Mouse (Mus musculus) liver, embryonic 14.5 days (tissue): ENCODE data around the gene Bpifb2. TPM values are rescaled to one million over a fixed set of nuclear protein-coding genes. Genes with fewer than 3 reads are reported as not detected.

Source experiments
- ATAC-seq: fragments of 200-750 bp; cut with Nextera tagmentation; 2 replicates; pipeline ENCODE4 v1.8.0; 2017; ENCODE audit warnings: moderate number of reproducible peaks, mild to moderate bottlenecking, moderate library complexity; ENCODE audit not compliant: insufficient read depth
- DNase-seq, 3 experiments: peaks; one replicate each; pipeline ENCODE4 v3.0.0-alpha.2; 2012 to 2013; ENCODE audit warnings: low read depth in 3 of 3, low spot score in 3 of 3
- H3K27ac ChIP-seq: fragments of 300-500 bp; sonication (generic); 2 replicates; pipeline ENCODE4 v1.5.1; 2014; ENCODE audit warnings: moderate library complexity, mild to moderate bottlenecking, control low read depth, inconsistent platforms
- H3K27me3 ChIP-seq: fragments of 300-500 bp; sonication (generic); 2 replicates; pipeline ENCODE4 v1.6.1; 2014; ENCODE audit warnings: mild to moderate bottlenecking, low read length, moderate library complexity; ENCODE audit not compliant: control insufficient read depth, insufficient read depth
- H3K36me3 ChIP-seq: fragments of 300-500 bp; sonication (generic); replicated peaks from 2 replicates; pipeline ENCODE4 v1.6.1; 2014; ENCODE audit warnings: low read depth; ENCODE audit not compliant: control insufficient read depth, insufficient read depth
- H3K4me1 ChIP-seq, 2 experiments: fragments of 200-500 bp in 1 of 2; fragments of 300-500 bp in 1 of 2; sonication (generic) in 1 of 2; replicated peaks; 2 replicates each; pipeline ENCODE4 v1.6.1; 2012 to 2014; ENCODE audit warnings: antibody characterized with exemption in 1 of 2, inconsistent platforms in 1 of 2, low read length in 1 of 2; ENCODE audit not compliant: control insufficient read depth in 2 of 2, insufficient read depth in 2 of 2
- H3K4me2 ChIP-seq: fragments of 300-500 bp; sonication (generic); 2 replicates; pipeline ENCODE4 v1.6.1; 2014; ENCODE audit warnings: low read depth, mild to moderate bottlenecking, control low read depth, moderate library complexity
- H3K4me3 ChIP-seq, 2 experiments: fragments of 200-500 bp in 1 of 2; fragments of 300-500 bp in 1 of 2; sonication (generic) in 1 of 2; 2 replicates each; pipeline ENCODE4 v1.5.1; 2012 to 2014; ENCODE audit warnings: low read depth in 2 of 2, low read length in 2 of 2, mild to moderate bottlenecking in 2 of 2, control low read depth in 1 of 2, inconsistent platforms in 1 of 2, moderate library complexity in 1 of 2; ENCODE audit not compliant: insufficient read depth in 1 of 2
- H3K9ac ChIP-seq: fragments of 300-500 bp; sonication (generic); replicated peaks from 2 replicates; pipeline ENCODE4 v1.6.1; 2014; ENCODE audit warnings: mild to moderate bottlenecking, control low read depth, moderate library complexity
- H3K9me3 ChIP-seq: fragments of 300-500 bp; sonication (generic); 2 replicates; pipeline ENCODE4 v1.6.1; 2016; ENCODE audit warnings: low read length, mixed read lengths; ENCODE audit not compliant: control insufficient read depth
- CTCF ChIP-seq: IDR thresholded peaks from 2 replicates; pipeline ENCODE4 v1.5.1; 2016; ENCODE audit warnings: antibody characterized with exemption, low read depth, control low read depth
- EP300 ChIP-seq: IDR thresholded peaks from 2 replicates; pipeline ENCODE4 v1.6.1; 2016; ENCODE audit warnings: antibody characterized with exemption, low read depth
- WGBS: fragments of 180-500 bp; shearing (Covaris S2); extraction: QIAGEN DNeasy Blood & Tissue Kit; methylation state at CpG from one replicate; pipeline ENCODE4 v1.1.7; 2014; ENCODE audit not compliant: insufficient replicate concordance; 5-methylcytosine and 5-hydroxymethylcytosine counted together
- polyA plus RNA-seq, 2 experiments: library from polyadenylated mRNA; depleted of rRNA in 1 of 2; stranded (reverse) in 1 of 2; unstranded in 1 of 2; fragments of >200 nt; fragmentation: Nextera tagmentation in 1 of 2; extraction: Ambion mirVana in 1 of 2; gene quantifications; 2 replicates each; pipeline versions ENCODE4 v1.2.1 to v1.2.3; 2012 to 2014

Bpifb2 gene
- polyA plus RNA-seq, 2 experiments = not detected

DNA sequence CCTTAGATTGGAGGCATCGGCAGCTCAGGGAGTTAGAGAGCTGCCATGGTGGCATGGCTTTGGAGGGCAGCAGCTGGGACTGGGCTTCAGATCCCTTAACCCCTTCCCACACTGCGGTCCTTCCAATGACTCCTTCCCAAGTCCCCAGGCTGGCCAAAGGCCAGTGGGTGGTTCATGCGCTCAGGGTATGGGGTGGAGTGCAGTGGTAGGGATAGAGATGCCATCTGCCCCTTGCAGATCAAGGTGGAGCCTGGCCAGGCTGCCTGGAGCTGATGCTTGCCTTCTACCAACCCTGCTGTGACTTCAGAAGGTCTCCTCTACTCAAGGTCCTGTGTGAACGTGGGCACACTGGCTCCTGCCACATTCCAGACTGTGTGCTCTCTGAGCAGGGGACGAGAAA, 24.3 kb downstream of the Bpifb2 start:
- TF ChIP-seq CTCF (no peak), EP300 (no peak)
- no peaks in the 10 kb centered on the region for H3K27me3 ChIP-seq
- no peak for ATAC-seq
- H3K4me1 ChIP-seq = no peaks in the 10 kb centered on the region
- no peaks in the 10 kb centered on the region for H3K36me3 ChIP-seq
- no peak overlapping the region for H3K27ac ChIP-seq
- 55% methylated on average over 5 of the region's 5 CpGs for WGBS
- H3K4me3 ChIP-seq = no peak overlapping the region
- H3K9me3 ChIP-seq = no peaks in the 10 kb centered on the region
- H3K4me2 ChIP-seq = no peak overlapping the region
- H3K9ac ChIP-seq = no peak overlapping the region
- no peak for DNase-seq

DNA sequence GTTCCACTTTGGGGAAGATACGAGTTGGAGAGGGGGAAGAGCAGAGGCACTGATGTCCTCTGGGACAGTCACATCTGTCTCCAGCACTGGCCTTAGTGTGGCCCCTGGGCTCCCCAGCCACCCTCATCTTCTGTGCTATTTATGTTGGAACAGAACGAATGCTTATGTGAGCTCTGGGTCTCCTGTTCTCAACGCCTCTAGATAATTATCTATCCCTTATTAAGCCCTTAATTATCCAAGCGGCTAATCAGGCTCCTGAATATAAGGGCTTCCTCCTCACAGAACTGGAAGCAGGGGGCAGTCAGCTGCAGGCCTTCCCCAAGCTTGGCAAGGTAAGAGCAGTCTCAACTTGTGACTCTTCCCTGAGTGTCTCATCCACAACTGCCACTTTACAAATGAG, 25.2 kb downstream of the Bpifb2 start, which contains the start of gene Bpifb6:
TSS of gene Bpifb6 (plus strand) at position 301 of the 400 bp plus-strand sequence.
- H3K9me3 ChIP-seq = no peaks in the 10 kb centered on the region
- H3K36me3 ChIP-seq = no peaks in the 10 kb centered on the region
- no peak within 1 kb of the TSS for H3K9ac ChIP-seq
- DNase-seq (no peak), ATAC-seq (no peak)
- no peaks in the 10 kb centered on the region for H3K27me3 ChIP-seq
- 45% methylated on average over 4 of the region's 4 CpGs for whole genome bisulfite sequencing
- no peaks in the 10 kb centered on the region for H3K4me1 ChIP-seq
- no peak within 1 kb of the TSS for H3K4me3 ChIP-seq
- no peak within 1 kb of the TSS for H3K4me2 ChIP-seq
- H3K27ac ChIP-seq = no peak within 1 kb of the TSS
- TF ChIP-seq EP300 (no peak), CTCF (no peak)

DNA sequence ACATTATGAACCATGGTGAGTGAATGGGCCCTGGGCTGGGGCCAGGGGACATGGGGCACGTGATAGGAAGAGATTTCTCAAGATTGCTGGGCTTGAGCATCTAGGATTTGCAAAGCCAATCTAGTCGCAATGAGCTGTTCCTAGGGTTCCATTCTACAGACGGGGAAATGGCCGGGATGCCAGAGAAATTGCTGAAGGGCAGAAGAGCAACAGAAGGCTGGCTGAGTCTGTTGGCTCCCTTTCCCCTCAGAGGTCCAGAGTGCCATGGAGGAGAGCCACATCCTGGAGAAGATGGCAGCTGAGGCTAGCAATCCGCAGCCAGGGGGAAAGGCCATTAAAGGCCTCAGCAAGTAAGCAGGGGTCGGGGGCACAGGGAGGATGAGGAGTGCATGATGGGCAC, 27.9 kb downstream of the Bpifb2 start:
- no peak for DNase-seq
- Histone ChIP-seq H3K27ac (no peak overlapping the region), H3K27me3 (no peaks in the 10 kb centered on the region), H3K4me3 (no peak overlapping the region), H3K36me3 (no peaks in the 10 kb centered on the region), H3K4me1 (no peaks in the 10 kb centered on the region), H3K9me3 (no peaks in the 10 kb centered on the region), H3K9ac (no peak overlapping the region), H3K4me2 (no peak overlapping the region)
- no peak for TF ChIP-seq CTCF
- TF ChIP-seq EP300 = no peak
- ATAC-seq = no peak
- 54% methylated on average over 6 of the region's 6 CpGs for WGBS

DNA sequence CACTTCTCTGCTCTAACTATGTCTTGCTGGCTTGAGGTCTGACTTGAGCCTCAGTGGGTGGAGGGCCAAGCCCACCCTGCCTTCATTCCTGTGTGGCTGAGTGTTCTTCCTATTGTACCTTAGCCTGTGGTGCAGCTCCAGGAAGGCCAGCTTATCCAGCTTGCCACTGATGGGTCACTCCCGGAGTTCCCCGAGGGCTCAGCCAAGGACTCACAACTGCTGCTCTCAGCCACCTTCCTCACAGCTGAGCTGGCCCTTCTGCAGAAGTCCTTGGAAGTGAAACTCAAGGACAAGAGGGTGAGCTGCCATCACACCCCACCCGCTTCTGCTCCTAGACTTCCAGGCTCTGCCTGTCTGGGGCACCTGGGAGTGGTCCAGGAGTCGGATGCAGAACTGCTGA, 31.8 kb downstream of the Bpifb2 start:
- H3K36me3 ChIP-seq = no peaks in the 10 kb centered on the region
- no peaks in the 10 kb centered on the region for H3K4me1 ChIP-seq
- TF ChIP-seq EP300 (no peak), CTCF (no peak)
- ATAC-seq (no peak), DNase-seq (no peak)
- no peak overlapping the region for H3K4me2 ChIP-seq
- H3K4me3 ChIP-seq = no peak overlapping the region
- H3K9ac ChIP-seq = no peak overlapping the region
- 54% methylated on average over 4 of the region's 4 CpGs for WGBS
- no peaks in the 10 kb centered on the region for H3K9me3 ChIP-seq
- H3K27me3 ChIP-seq = no peaks in the 10 kb centered on the region
- no peak overlapping the region for H3K27ac ChIP-seq

DNA sequence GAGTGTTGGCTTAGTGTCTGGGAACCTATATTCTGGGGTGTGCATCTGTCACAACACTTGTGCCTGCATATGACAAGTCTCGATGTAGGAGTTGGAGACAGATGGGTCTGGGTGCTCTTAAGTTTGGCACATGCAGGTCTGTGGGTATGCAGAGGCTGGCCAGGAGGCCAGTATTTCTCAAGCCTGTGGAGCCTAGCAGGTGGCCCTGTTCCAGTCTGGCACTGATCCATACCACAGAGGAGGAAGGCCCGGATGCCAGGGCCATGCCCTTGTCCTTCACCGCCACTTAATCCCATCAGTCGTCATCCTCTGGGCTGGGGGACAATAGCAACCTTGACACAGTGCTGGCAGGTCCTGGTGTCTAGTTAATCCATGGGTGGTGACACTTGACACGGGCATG, 39.3 kb downstream of the Bpifb2 start:
- ATAC-seq (no peak), DNase-seq (no peak)
- TF ChIP-seq CTCF (no peak), EP300 (no peak)
- Histone ChIP-seq H3K27ac (no peak overlapping the region), H3K27me3 (no peaks in the 10 kb centered on the region), H3K4me1 (no peaks in the 10 kb centered on the region), H3K4me3 (no peak overlapping the region), H3K9ac (no peak overlapping the region), H3K4me2 (no peak overlapping the region), H3K9me3 (no peaks in the 10 kb centered on the region), H3K36me3 (no peaks in the 10 kb centered on the region)
- WGBS = 56% methylated on average over 5 of the region's 5 CpGs
